Mouse (Mus musculus) kidney, adult 9 months (tissue): Measurements from ENCODE around the gene Rasal2.
A peak's percentile ranks its signal among the peaks of the same experiment; 100 is the strongest.

Experiments used
- DNase-seq: peaks from one replicate; pipeline ENCODE4 v3.0.0; 2022

Gene Rasal2

DNA sequence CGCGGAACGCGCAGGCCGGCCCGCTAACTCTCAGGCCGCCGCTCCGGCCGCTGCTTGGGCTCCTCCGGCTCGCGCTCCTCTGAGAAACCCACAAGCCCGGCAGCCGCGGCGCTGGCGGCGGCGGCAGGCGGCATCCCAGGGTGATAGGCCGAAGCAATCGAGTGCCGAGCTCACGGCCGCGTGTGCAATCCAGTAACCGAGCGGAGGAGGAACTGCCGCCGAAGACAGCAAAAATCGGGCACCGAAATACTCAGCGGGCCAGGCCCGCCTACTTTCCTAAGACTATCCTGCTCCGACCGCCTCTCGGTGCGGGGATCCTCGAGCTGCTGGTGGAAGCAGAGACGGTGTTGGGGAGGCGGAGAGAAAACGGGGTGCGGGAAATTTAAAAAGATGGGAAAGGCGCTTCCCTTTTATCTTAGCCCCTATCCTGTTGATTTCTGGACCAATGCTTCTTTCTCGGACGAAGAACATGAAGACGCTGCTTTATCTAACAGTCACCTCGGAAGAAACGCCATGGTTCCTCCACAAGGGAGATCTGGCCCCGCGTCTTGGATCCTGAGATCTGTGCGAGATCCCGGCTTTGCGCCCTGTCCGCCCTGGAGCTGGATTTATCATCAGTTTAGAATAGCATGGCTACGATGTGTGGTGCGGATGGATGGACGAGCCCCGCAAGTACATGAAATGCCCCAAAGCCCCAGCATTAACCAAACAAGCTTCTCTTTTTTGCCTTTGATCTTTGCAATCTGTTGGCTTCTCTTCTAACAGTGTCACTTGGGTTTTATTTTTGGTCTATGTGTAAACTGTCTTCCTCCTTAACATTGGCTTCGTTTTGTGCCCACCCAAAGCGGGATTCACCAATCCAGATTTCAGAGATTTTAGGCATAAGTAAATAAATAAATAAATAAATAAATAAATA lies at the start of gene Rasal2:
Rasal2 (minus strand) TSS at position 142 of the 916 bp plus-strand sequence.
- peak; percentile 97 for DNase-seq

DNA sequence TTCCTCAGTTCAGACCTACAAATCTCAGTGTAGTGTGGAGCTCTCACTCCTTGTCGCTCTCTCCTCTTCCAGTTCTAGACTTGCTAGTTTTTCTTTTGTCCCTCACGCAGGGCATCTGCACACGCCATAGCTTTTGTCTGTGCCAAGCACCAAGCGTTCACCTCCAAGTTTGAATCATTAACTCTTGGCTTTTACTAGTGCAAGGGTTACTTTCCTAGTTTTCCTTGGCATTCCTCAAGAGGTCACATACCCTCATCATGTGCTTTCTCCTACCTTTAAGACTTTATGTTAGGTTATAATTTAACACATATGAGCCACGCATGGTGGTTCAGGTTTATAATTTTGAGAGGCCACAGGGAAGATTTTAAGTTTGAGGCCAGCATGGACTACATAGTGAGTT lies 48.9 kb upstream of the Rasal2 start:
- DNase-seq, result peak; percentile 82

DNA sequence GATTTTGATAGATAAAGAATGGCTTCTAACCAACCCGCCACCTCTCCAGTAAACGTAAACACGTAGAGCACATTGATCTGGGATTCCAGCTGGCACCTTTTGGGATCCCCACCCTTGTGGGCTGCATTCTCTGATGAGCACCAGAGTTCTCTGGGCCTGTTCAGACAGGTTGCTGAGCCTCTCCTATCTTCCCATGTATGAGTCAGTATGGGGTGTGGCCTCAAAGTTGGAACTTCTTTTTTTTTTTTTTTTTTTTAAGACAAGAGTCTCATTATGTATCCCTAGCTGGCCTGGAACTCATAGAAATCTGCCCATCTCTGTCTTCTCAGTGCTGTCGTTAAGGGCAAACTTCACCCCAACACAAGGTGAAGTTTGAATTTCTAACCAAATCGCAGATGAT lies 47.5 kb upstream of the Rasal2 start:
- no peak for DNase-seq

DNA sequence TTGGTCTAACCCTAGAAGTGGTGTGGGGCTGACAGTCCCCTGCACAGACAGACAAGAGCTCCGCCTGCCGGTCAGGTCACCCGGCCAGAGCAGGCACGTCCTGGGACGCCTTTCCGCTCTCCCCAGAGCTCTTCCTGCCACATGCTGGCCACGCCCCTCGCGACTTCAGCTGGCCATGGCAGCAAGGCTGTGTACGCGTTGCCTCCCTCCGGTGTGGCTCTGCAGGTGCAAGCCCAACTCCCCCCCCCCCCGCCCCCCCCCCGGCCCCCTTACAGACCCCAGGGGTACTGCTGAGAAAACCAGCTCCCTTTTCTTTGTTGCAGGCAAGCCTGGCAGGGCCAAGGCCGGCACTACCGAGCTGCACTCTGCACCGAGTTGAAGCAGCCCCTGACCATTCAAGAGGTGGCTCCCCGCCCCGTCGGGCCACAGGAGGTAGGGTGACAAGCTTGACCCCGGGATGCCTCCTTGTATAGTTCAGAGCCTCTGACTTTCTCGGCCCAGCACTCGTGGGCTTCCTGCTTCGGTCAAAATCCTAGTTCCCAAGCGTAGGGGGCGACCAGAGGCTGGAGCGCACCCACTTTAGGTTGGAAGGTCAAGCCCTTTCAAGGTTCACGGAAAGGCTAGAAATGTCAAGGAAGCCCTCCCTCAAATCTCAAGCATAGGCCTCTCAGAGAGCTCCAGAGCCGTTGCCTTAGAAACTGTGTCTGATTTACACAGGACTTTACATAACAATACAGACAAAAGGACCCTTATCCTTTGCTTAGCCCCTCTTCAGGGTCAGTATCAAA lies 46.2 kb upstream of the Rasal2 start, which contains the start of gene Cryzl2:
Cryzl2 (plus strand) TSS at position 157 of the 788 bp plus-strand sequence.
- peak; percentile 92 for DNase-seq

DNA sequence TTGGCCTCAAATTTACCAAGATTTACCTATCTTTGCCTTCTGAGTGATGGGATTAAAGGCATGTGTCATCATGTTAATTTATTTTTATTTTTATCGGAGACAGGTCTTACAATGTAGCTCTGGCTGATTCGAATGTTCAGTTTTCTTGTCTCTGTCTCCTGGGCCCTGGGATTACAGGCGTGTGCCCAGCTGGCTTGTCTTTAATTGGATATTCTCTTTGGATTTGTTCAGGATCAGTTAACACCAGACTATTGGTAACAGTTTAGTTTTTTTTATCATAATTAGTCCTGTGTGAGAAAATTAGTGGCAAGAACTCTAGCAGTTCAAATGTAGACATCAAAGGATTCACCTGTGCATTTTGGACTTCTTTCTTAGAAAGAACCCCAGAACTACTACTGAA lies 45.4 kb upstream of the Rasal2 start:
- peak; percentile 71 for DNase-seq

DNA sequence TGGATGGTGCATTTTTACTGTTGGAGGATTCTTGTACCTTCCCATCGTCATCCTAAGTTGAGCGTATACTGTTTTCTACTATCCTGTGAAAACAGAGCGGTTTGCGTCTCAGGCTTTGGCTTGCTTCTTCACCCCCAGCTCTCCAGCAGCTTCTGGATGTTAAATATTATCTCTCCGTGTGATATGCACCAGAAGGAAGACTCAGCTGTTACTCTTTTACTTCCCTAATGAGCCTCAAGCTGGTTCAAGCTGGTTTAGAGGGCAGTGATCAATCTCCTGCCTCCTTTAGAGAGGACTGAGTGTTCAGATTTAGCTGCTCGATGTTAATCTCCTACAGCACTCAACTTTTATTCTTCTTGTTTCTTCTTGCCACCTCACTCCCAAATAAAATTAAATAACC lies 42.5 kb upstream of the Rasal2 start:
- peak; percentile 90 for DNase-seq

DNA sequence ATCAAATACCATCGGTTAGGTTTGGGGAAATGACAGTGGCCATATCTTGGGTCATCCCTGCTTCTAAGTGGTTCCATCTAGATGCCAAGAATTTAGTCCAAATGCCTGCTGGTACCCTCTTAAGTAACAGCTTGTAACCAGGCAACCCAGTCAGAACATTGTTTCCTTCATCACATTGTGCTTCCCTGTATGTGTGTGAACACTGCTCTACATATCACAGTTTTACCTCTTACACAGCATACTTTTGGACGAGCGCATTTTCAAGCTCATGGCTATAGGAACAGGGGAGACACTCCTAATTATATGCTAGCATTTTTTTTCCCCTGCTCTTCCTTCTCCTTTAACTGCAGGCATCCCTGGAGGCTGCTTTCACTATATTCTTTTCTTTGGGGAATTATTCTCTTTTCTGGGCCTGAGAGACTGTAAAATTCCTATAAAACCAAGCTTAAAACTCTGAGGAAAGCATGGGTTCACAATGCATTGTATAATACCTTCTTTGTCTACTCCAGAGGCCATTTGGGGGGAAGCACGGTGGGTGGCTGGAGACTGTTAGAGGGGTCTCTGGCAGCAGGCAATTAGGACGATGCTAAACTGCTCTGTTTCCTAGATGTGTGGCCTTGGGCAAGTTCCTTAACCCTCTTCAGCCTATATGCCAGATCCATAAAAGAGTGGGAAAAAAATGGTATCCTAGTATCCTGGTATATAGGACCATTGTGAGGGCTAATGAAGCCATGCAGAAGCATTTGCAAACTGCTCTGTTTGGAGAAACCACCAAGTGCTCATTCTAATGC lies 40.6 kb upstream of the Rasal2 start:
- DNase-seq, result no peak

DNA sequence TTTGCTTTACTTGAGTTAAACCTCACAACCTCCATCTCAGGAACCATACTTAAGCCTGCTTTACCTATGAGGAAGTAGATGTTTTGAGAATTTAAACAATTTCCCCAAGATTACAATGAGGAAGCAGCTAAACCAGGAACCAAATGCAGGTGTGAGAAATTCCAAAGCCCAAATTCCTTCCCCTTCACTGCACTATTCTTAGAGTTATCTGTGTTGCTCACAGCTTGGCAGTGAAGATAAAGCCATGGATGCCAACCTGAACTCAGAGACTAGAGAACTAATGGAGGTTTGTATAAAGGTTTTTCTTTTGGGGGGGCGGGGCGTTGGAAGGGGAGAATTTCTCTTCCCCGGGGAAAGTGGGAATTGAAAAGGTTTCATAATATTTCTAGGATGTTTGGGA lies 39.9 kb upstream of the Rasal2 start:
- DNase-seq, result no peak

DNA sequence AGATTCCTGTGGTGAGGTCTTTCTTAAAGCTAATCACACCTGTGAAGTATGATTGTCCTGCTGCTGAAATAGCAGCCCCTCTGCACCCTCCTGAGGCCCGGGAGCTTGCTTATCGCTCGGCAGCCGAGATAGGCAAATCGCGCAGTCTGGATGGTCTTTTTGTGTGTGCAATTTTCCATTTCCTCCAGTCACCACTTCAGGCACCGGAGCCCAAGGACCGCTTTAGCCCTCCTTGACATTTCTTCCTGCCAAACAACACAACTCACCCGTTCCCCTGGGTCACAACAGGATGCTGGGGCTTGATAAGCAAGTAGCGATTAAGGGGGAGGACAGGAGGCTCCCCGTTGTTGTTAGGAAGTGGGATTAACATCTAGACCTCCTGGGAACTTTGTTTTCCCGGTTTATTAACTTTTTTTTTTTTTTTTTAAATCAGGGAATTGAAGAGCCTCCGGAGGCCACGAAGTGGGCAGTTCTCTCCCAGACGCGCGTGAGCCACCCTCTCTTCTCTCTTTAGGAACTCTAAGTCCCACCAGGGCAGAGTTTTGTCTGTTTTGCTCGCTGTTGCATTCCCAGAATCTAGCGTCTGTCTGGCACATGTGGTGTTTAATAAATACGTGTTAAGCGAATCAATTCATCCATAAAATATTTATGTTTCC lies 37.7 kb upstream of the Rasal2 start:
- peak; percentile 77 for DNase-seq

DNA sequence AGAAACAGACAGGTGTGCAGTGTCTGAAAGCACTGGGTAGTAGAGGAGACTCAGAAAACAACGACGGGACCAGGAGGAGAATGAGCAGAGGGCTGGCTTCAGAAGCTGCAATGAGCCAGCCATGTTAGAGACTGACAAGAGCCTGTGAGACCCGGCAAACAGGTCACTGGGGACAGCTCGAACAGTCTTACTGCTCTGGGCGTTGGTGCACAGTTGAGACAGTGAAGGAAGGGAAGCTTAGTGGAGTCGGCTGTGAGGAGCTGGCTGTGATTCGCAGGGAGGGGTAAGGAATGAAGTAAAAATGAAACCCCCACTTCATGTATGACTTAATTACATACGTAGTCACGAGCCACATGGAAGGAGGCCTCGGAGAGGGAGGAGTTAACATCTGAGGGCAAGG lies 37.1 kb upstream of the Rasal2 start:
- DNase-seq, result no peak

DNA sequence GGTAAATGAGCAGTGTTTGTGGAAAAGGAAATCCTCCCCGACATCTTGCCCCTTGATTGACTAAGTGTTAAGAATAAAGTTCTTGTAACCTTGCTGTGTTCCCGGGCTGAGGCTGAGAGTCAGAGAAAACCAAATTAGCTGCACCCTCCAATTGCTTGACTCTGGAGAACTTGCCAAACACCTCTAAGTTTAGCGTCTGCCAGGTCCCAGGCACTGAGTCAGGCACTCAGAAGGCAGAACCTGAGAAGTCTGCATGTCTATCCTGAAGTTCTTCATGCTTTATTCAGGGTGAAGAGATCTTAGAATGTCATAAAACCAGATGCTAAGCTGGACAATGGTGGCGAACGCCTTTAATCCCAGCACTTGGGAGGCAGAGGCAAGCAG lies 36.4 kb upstream of the Rasal2 start:
- DNase-seq, result no peak

DNA sequence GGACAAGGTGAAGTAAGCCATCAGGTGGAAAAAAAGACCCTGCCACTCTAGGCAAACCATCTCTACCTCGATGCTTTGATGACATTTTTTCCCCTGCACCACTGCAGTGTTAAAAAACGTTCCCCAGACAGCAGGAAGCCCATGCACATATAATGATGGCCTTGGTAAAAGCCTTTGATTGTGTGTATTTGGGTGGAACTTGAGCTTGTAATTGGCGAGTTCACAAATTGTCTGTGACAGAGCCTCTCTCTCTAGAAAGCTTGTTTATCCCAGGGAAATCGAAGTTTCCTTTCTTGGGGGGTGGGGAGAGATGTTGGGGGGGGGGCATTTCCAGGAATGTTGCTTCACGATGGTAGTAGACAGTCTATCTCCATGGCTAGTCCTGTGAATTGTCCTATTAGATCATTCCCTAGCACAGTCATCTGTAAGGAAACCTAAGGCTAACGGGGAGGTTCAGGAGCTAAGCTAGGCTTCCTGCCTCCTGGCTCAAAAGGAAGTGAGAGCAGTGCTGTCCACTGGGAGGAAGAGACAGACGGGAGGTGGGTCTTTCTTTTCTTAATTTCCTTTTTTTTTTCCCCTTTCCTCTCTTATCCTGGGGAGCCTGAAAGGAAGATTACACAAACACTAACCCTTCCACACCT lies 35.9 kb upstream of the Rasal2 start:
- no peak for DNase-seq

DNA sequence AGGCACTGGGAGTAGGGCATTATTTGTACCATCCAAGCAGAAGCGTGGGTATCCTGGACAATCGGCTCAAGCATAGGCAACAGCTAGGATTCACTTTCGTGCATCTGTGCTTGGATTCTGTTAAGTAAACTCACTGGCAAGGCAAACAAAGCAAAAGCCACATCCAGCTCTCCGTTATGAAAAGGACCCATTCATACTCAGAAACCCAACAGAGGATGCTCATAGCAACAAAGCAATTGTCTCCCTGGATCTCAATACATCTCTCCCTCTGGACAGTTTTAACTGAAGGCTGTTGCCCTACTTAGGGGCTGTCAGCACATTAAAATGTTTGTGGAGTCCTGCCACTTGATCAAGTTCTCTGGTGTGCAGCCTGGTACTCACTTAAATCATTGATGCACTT lies 34.7 kb upstream of the Rasal2 start:
- DNase-seq, result no peak

DNA sequence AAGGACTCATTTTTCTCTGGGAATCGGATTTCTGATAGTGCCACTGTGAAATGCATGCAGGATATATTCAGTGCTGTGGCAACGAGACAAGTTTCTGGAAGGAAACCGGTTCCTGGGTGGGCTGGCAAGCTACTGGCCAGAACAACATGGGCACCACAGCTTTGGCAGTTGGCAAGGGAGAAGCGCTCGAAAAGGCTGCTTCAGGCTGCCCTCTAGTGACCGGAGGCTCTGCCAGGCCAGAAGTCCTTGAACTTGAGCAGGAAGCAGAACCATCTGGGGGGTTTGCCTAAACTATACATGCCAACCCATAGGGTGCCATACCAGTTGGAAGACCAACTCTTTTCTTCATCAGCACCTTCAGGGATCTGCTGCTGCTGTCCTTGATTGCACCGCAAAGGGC lies 33.9 kb upstream of the Rasal2 start:
- peak; percentile 85 for DNase-seq

DNA sequence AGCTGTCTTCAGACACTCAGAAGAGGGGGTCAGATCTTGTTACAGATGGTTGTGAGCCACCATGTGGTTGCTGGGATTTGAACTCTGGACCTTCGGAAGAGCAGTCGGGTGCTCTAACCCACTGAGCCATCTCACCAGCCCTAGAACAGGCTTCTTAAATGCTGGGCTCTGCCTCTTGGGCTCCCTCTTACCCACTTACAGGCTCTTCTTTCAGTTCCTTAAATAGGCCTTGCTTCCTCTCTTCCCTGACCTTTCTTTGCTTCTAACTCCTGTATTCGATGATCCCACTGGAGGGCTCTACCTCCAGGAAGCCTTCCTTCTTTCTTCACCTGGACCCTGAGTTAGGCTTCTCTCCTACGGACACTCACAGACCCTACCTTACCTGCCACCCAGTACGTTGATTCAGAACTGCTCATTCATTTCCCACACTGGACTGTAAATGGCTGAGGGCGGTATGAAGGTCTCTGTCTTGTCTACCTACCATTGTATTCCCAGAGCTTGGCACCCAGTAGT lies 33.1 kb upstream of the Rasal2 start:
- no peak for DNase-seq

DNA sequence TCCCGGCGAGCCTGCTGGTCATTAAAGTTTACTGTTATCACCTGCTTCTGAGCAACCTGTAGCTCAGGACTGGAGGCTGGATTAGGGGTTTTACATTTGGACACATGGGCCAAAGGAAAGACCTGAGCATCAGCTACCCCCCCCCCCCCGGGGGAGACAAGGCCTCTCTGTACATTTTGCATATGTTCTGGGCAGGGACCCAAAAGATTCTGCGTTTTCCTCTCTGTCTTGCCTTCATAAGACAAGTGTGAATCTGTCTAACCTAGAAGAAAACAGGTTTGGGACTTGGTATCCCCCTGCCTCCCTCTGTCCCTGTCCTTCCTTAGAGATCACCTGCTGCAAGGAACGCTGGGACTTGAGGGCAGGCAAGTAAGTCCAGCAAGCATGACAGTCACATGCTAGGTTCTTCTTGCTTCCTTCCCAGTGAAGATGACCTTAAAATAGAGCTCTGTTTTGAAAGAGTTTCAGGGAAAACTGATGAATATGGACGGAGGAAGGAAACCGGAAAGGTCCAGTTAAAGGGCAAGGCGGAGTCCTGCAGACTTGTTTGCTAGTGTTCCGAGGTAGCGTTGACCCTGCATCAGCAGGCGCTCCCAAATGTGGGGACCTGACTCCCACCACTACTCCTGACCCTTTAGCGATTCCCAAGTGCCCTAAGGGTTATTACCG lies 32.4 kb upstream of the Rasal2 start:
- no peak for DNase-seq

DNA sequence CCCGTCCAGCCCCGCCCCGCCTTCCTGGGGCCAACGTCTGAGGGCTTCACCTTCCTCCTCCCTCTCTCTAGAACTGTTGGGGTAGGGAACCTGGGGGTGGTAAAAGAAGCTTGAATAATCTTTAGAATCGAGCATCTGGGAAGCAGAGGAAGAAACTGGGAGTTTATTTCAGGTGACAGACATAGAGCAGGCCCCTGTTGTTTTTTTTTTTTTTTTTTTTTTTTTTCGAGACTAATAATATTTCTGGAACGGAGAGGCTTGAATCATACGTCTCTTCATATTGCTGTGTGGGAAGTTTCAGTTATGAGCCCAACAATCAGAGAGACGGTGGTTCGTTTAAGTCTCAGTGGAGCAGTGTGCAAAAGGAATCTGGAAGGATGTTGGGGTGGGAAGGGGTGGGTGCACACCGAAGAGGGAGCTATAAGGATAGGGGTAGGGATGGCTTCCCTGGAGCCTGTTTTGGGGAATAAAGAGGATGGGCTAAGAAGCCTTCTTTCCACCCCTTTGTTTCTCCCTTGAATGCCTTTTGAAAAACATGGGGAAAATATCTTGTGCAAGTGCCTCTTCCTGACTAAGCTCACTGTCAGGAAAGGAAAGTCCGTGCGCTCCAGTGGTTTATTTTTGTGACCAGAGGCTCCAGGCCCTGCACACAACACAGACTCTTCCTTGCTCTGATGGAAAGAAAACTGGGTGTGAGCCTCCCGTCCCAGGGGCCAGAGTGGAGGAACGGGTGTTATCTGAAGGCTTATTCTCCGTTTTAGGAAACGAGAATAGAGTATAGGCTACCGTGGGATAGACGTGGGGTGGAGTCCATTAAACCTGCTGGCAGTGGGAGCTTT lies 31.5 kb upstream of the Rasal2 start:
- DNase-seq, result no peak

DNA sequence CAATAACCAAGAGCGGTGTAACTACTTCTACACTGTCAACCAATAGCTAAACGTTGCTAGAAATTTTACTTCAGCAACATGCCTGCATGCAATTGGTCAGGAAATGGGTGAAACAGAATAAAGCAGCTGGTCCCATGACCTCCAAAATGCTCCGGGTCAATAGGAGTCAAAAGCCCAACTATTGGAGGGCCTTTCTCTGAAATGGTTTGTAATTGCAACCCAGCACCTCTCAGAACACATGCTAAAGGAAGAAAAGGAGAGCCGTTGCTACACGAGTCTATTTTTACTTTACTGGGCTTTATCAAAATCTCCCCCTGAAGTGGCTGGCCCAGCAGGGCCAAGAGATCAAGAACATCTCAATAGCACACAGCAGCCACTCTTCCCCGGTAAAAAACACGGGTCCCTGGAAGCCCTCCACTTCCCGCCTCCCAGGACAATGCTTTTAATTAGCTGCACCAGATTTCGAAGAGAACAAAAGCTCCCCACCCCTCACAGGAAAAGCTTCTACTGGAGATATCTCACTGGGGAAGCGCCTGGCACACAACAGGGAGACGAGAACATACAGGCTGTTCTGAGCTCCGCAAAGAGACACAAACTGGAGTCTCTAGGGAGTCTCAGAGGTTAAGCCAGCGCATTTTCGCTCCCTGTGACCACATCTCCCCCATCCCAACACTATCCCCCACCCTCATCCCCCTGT lies 30.8 kb upstream of the Rasal2 start:
- peak; percentile 46 for DNase-seq

DNA sequence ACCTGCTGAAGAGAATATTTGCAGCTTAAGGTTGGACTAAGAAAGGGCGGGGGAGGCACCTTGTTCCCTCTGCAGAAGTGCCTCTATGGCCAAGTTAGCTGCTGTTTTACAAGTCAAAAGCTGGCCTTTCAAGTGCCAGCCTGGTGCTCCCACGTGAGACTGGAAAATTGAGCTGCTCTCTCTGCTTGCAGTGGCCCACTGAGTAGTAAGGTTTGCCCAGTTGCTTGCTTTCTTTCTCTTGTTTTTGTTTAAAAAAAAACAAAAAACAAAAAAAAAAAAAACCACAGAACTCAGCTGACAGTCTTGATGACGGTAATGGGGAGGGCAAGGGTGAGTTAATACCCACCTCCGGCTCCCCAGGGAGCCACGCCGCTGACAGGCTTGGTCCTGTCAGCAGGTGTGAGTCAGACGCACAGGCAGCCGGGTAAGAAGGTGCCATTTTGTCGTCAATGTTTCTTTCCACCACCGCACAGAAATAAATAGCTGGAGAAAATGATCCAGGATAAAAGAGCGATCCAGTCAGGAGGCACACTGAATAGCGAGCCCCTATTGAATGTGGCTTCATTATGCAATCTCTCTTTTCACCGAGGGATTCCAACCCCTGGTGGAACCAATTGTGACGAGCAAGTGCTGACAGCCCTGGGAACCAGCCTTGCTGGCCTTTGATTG lies 27.7 kb upstream of the Rasal2 start:
- no peak for DNase-seq
